Mouse (Mus musculus) adrenal gland, postnatal 36 days (tissue): Measurements from ENCODE around the gene Usp34. TPM values are rescaled to one million over a fixed set of nuclear protein-coding genes. Genes with fewer than 3 reads are reported as not detected.
"Not testable (repeated sequence)": the region's sequence is repeated elsewhere in the genome, so short reads cannot be mapped to it uniquely, and the experiment has no call there.

Experiments used
- DNase-seq, 2 experiments: peaks; one replicate each; pipeline ENCODE4 v3.0.0; 2021; ENCODE audit warnings: mixed read lengths in 1 of 2
- total RNA-seq, 2 experiments: library from RNA; stranded (reverse); gene quantifications; 2 replicates each; pipeline ENCODE4 v1.2.3; 2021

Usp34 gene
- total RNA-seq, 2 experiments from 2014 or later = 65.8 to 68.1 TPM

GRCm38 (mm10) chr11:23357226-23357625, 50.5 kb downstream of the Usp34 start:
- DNase-seq = not testable (repeated sequence)

- DNase-seq = not testable (repeated sequence)
Observed at GRCm38 (mm10) chr11:23359687-23360235, 53.1 kb downstream of the Usp34 start.

- DNase-seq = no peak
Observed at GRCm38 (mm10) chr11:23362305-23362704, 55.6 kb downstream of the Usp34 start.

- no peak for DNase-seq
Observed at GRCm38 (mm10) chr11:23364348-23364747, 57.7 kb downstream of the Usp34 start.

- no peak for DNase-seq
Observed at GRCm38 (mm10) chr11:23372032-23372431, 65.3 kb downstream of the Usp34 start.

- DNase-seq = no peak
Observed at GRCm38 (mm10) chr11:23372490-23372889, 65.8 kb downstream of the Usp34 start.

- DNase-seq = no peak
Observed at GRCm38 (mm10) chr11:23380055-23380454, 73.4 kb downstream of the Usp34 start.

GRCm38 (mm10) chr11:23380595-23380994, 73.9 kb downstream of the Usp34 start:
- DNase-seq = no peak

- no peak for DNase-seq
Observed at GRCm38 (mm10) chr11:23382787-23383186, 76.1 kb downstream of the Usp34 start.

- DNase-seq = no peak
Observed at GRCm38 (mm10) chr11:23389649-23390048, 83.0 kb downstream of the Usp34 start.

GRCm38 (mm10) chr11:23392567-23392966, 85.9 kb downstream of the Usp34 start:
- no peak for DNase-seq

- DNase-seq = no peak
Observed at GRCm38 (mm10) chr11:23396608-23397007, 89.9 kb downstream of the Usp34 start.

- DNase-seq = no peak
Observed at GRCm38 (mm10) chr11:23400978-23401776, 94.5 kb downstream of the Usp34 start.

GRCm38 (mm10) chr11:23428301-23428700, 121.6 kb downstream of the Usp34 start:
- DNase-seq = no peak

- no peak for DNase-seq
Observed at GRCm38 (mm10) chr11:23430013-23430412, 123.3 kb downstream of the Usp34 start.

GRCm38 (mm10) chr11:23436076-23436475, 129.4 kb downstream of the Usp34 start:
- no peak for DNase-seq

- DNase-seq = not testable (repeated sequence)
Observed at GRCm38 (mm10) chr11:23465862-23466261, 159.2 kb downstream of the Usp34 start.

GRCm38 (mm10) chr11:23489955-23490354, 183.3 kb downstream of the Usp34 start:
- DNase-seq = no peak

- DNase-seq = no peak
Observed at GRCm38 (mm10) chr11:23492048-23492790, 185.5 kb downstream of the Usp34 start.

GRCm38 (mm10) chr11:23495231-23495630, 188.5 kb downstream of the Usp34 start:
- DNase-seq = no peak

- no peak for DNase-seq
Observed at GRCm38 (mm10) chr11:23496661-23497060, 190.0 kb downstream of the Usp34 start.

- peak; percentile 74 to 82 for DNase-seq
Observed at GRCm38 (mm10) chr11:23497335-23497717, 190.6 kb downstream of the Usp34 start.
